Mouse (Mus musculus) kidney, embryonic 15.5 days (tissue): ENCODE data around the gene Pld5. TPM values are rescaled to one million over a fixed set of nuclear protein-coding genes. Genes with fewer than 3 reads are reported as not detected.
A peak's percentile ranks its signal among the peaks of the same experiment; 100 is the strongest.

ENCODE experiments used
- ATAC-seq: fragments of 200-750 bp; cut with Nextera tagmentation; replicated peaks from 2 replicates; pipeline ENCODE4 v1.8.0; 2017; ENCODE audit warnings: moderate TSS enrichment; ENCODE audit not compliant: low FRiP score
- H3K27ac ChIP-seq: fragments of 300-500 bp; sonication (generic); 2 replicates; pipeline ENCODE4 v1.5.1; 2015; ENCODE audit warnings: mild to moderate bottlenecking, inconsistent platforms
- H3K27me3 ChIP-seq: fragments of 300-500 bp; sonication (generic); 2 replicates; pipeline ENCODE4 v1.6.1; 2015; ENCODE audit warnings: inconsistent platforms
- H3K36me3 ChIP-seq: fragments of 300-500 bp; sonication (generic); 2 replicates; pipeline ENCODE4 v1.6.1; 2015; ENCODE audit warnings: inconsistent platforms
- H3K4me1 ChIP-seq: fragments of 300-500 bp; sonication (generic); 2 replicates; pipeline ENCODE4 v1.6.1; 2015; ENCODE audit warnings: inconsistent platforms
- H3K4me2 ChIP-seq: fragments of 300-500 bp; sonication (generic); 2 replicates; pipeline ENCODE4 v1.6.1; 2015; ENCODE audit warnings: moderate library complexity, mild to moderate bottlenecking, inconsistent platforms
- H3K4me3 ChIP-seq: fragments of 300-500 bp; sonication (generic); replicated peaks from 2 replicates; pipeline ENCODE4 v1.5.1; 2015; ENCODE audit warnings: mild to moderate bottlenecking, inconsistent platforms
- H3K9ac ChIP-seq: fragments of 300-500 bp; sonication (generic); 2 replicates; pipeline ENCODE4 v1.6.1; 2015; ENCODE audit warnings: mild to moderate bottlenecking, inconsistent platforms
- H3K9me3 ChIP-seq: fragments of 300-500 bp; sonication (generic); replicated peaks from 2 replicates; pipeline ENCODE4 v1.6.1; 2016; ENCODE audit warnings: inconsistent platforms
- WGBS: fragments of 180-500 bp; shearing (Covaris S2); methylation state at CpG from one replicate; pipeline ENCODE4 v1.1.7; 2015; ENCODE audit warnings: mixed read lengths; 5-methylcytosine and 5-hydroxymethylcytosine counted together
- polyA plus RNA-seq: library from polyadenylated mRNA; unstranded; fragments of >200 nt; fragmentation: Nextera tagmentation; extraction: Ambion mirVana; gene quantifications from 2 replicates; pipeline ENCODE4 v1.2.1, GENCODE M21; 2015

Gene Pld5
- polyA plus RNA-seq = 1.9 and 2.5 TPM in 2 replicates

DNA sequence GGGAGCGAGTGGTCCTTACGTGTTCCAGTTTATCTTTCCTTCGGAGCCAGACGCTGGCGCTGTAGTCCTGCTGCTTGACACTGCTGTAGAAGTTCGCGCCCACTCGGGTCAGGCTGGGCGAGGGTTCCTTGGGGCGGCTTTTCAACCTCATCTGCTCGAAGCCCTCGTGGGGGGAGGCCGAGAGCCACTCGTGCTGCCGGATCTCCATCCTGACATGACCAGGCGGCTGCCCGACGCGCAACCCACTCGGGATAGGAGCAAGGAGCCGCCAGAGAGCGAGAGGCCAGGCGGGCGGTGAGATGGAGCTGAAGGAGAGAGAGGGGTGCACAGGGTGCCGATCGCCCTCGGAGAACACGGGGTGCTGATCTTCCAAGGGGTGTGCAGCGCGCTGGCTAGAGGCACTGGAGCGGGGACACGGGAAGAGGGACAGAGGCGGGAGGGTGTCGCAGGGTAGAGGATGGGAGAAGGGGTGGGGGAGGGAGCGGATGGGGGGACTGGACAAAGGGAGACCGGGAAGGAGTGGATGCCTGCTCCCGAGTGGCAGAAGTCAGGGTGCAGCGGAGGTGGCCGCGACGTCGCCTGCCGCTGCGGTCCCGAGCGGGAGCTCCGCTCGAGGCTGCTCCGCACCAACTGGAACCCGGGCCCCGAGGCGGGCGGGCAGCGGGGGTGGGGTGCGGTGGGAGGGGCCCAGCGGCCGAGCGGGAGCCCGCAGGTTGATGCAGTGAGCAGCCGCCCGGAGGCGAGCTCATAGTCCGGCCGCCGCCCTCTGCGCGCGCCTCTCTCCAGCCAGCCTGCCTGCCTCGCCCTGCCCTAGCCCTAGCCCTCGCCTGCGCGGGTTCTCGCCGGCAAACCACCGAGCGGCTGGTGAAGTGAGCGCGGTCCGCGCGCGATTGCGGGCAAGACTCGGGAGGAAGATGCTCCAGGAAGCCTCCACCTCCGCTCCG, at the start of gene Pld5:
Gene Pld5, minus strand, starts transcription at position 646 of the 944 bp plus-strand sequence.
- H3K4me2 ChIP-seq = peak within 1 kb of the TSS; percentile 96
- peak within 1 kb of the TSS; percentile 60 for H3K4me3 ChIP-seq
- H3K27ac ChIP-seq = no peak within 1 kb of the TSS
- peaks cover 15% of the 10 kb centered on the region for H3K4me1 ChIP-seq
- peak within 1 kb of the TSS; percentile 44 for H3K9ac ChIP-seq
- ATAC-seq = peak; percentile 95
- no peaks in the 10 kb centered on the region for H3K36me3 ChIP-seq
- no peaks in the 10 kb centered on the region for H3K9me3 ChIP-seq
- under 1% methylated on average over 68 of the region's 86 CpGs for WGBS
- H3K27me3 ChIP-seq = peaks cover 35% of the 10 kb centered on the region

DNA sequence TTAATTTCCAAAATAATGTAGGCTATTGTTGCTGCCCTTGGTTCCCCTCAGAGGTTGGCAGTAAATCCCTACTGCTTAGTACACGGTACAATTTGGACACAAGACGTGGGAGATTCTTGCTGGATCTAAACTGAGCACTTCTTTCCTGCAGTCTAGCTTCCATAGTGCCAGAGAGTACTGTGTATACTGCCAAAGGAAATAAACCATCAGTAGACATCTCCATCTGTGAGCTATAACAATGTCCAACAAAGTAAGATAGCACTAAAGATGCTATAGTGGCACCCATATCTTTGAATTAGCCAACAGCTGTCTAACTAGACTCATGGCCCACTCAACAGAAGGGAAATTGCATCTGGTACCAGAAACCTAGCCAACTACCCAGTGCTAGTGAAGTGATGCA, 40.0 kb upstream of the Pld5 start:
- ATAC-seq = no peak
- Histone ChIP-seq H3K9me3 (no peaks in the 10 kb centered on the region), H3K27me3 (no peaks in the 10 kb centered on the region), H3K4me1 (0 out of 2 replicates have a peak, but pooled peaks cover 5% of the 10 kb centered on the region), H3K4me3 (no peak overlapping the region), H3K36me3 (no peaks in the 10 kb centered on the region), H3K27ac (no peak overlapping the region), H3K4me2 (no peak overlapping the region), H3K9ac (no peak overlapping the region)
- 63% methylated on average over 2 of the region's 2 CpGs for WGBS

DNA sequence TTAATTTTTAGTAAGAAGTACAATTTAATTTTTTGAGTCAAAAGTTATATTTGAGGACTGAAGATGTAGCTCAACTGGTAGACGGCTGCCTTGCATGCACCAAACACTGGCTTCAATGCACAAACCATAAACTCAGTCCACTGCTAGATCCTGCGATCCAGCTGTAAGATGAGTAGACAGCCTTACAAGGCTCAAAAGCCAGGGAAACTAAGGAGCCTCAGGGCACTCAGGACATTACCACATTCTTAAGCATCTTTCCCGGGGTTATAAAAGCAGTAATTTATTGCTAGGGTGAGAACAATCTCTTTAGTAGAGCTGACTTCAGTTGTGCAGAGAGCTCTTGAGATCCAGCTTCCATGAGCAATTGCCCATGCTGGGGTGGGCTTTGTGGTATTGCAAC, 35.1 kb upstream of the Pld5 start:
- ATAC-seq = peak; percentile 79
- H3K4me3 ChIP-seq = no peak overlapping the region
- H3K36me3 ChIP-seq = no peaks in the 10 kb centered on the region
- H3K27me3 ChIP-seq = no peaks in the 10 kb centered on the region
- H3K4me2 ChIP-seq = no peak overlapping the region
- H3K4me1 ChIP-seq = 0 out of 2 replicates have a peak, but pooled peaks cover 5% of the 10 kb centered on the region
- no peak overlapping the region for H3K9ac ChIP-seq
- no peaks in the 10 kb centered on the region for H3K9me3 ChIP-seq
- 16% methylated on average over 3 of the region's 3 CpGs for WGBS
- no peak overlapping the region for H3K27ac ChIP-seq

DNA sequence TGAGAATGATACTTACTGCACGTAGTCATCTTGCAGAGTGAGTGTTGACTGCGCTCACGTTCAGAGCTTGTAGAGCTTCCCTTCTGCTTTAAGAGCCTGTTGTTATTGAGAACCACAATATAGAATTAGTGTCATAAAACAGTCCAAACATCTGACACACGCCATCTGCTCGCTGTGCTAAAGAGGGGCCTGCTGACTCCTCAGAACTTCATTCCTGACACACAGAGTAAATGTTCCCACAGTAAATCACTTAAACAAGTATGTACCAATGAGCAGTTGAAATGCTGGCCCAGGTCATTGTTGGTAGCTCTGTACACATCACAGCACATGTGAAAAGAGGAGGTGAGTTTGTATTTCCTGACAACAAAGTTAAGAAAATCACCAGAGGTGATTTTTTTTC, 14.3 kb upstream of the Pld5 start:
- peak; percentile 87 for ATAC-seq
- H3K27me3 ChIP-seq = no peaks in the 10 kb centered on the region
- H3K27ac ChIP-seq = no peak overlapping the region
- no peaks in the 10 kb centered on the region for H3K9me3 ChIP-seq
- no peaks in the 10 kb centered on the region for H3K36me3 ChIP-seq
- no peak overlapping the region for H3K9ac ChIP-seq
- 24% methylated on average over 5 of the region's 5 CpGs for WGBS
- no peak overlapping the region for H3K4me2 ChIP-seq
- no peaks in the 10 kb centered on the region for H3K4me1 ChIP-seq
- no peak overlapping the region for H3K4me3 ChIP-seq

DNA sequence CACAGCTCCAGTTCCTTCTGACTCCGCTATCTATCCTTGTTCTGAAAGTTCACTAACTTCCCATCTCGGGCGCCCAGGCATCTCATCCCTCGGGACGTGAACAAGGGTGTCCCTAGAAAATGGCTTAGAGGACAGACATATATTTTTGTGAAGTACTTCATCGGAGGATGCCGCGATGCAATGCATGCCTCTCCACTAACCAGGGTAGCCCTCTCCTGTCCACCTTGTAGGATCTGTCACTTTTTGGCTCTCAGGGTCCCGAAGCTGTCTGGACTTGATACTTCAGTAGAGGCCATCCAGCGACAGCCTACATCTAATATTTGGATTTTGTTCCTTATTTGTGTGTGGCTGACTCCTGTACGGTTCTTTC, 484 bp upstream of the Pld5 start:
- peak; percentile 5; the same call in 1 of the 2 replicates for ATAC-seq
- Histone ChIP-seq H3K4me1 (peaks cover 15% of the 10 kb centered on the region), H3K4me2 (peak overlapping the region; percentile 96), H3K27me3 (peaks cover 35% of the 10 kb centered on the region), H3K4me3 (peak overlapping the region; percentile 60), H3K36me3 (no peaks in the 10 kb centered on the region), H3K9me3 (no peaks in the 10 kb centered on the region), H3K27ac (no peak overlapping the region), H3K9ac (0 out of 2 replicates have a peak overlapping the region, but pooled peaks have one; percentile 44)
- WGBS = 13% methylated on average over 11 of the region's 11 CpGs

DNA sequence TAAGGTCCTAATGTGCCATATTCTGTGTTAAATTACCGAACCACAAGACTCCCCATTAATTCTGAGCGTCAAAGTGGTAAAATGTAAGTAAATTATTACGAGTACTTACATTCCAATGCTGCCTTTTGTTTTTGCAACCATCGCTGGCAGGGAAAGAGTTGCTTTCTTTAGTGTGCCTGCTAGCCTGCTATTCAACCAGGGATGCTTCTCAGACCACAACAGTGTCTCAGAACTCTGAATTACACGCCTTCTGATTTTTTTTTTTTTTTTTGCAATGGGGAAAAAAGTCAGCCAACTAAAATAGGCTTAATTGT, 26.4 kb downstream of the Pld5 start:
- Histone ChIP-seq H3K9me3 (no peaks in the 10 kb centered on the region), H3K27ac (no peak overlapping the region), H3K9ac (no peak overlapping the region), H3K4me3 (no peak overlapping the region), H3K36me3 (no peaks in the 10 kb centered on the region), H3K4me2 (no peak overlapping the region), H3K27me3 (no peaks in the 10 kb centered on the region), H3K4me1 (no peaks in the 10 kb centered on the region)
- 60% methylated on average over 5 of the region's 5 CpGs for WGBS
- ATAC-seq = no peak

DNA sequence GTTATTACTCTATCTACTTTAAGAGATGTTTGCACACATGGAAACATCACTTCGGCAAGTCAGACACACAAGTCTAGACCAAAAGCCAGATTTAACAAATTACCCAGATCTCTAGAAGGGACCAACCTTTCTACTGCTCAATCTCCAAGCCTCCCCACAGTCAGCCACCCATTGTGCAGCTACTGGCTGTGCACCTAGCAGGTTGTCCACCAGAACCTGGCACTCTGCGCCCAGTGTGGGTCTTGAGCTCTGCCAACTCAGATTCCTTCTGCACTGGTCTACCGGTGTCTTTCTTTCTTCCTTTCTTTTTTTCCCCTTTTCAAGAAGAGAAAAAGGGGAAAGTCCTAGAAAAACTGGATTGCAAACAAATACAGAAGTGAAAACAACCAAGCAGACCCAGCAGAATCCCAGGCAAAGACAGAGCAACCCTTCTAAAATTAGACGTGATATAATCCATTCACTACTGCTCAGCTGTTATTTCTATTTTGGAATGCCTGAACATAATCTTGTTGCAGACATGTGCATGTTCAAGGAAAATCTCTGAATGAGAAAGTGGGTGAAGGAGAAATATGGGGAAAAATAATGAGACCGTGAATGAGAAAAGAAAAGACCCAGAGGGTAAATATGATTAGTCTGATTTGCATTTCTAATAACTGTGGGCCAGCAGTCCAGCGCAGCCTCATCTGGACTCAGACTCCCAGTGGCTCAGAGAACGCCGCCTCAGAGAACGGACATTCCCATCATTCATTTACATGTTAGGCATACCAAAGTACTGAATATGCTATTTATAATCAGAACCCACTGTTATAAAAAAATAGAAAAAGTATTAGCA, 27.0 kb downstream of the Pld5 start:
- Histone ChIP-seq H3K27ac (no peak overlapping the region), H3K9me3 (no peaks in the 10 kb centered on the region), H3K27me3 (no peaks in the 10 kb centered on the region), H3K36me3 (no peaks in the 10 kb centered on the region), H3K4me3 (no peak overlapping the region), H3K4me2 (no peak overlapping the region), H3K4me1 (no peaks in the 10 kb centered on the region), H3K9ac (no peak overlapping the region)
- ATAC-seq = no peak
- WGBS = 74% methylated on average over 9 of the region's 9 CpGs

DNA sequence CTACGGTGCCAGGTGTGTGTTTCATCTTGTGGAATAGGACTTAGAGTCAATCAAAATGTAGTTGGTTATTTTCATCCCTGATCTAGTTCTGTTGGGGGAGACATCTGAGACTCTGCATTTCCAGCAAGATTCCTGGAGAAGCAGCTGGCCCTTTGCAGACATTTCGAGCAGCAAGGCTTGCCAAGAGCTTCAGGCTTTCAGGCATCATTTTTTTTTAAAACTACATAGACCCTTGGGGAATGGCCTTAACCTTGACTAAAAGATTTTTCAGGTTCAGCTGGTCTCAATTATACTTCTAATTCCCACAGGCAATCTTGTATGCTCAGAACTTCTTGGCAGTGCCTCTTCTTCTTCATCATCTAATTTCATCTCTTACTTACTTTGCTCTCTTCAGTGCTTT, 35.9 kb downstream of the Pld5 start:
- H3K9ac ChIP-seq = no peak overlapping the region
- H3K4me3 ChIP-seq = no peak overlapping the region
- WGBS = 68% methylated on average over 2 of the region's 2 CpGs
- no peaks in the 10 kb centered on the region for H3K9me3 ChIP-seq
- H3K36me3 ChIP-seq = no peaks in the 10 kb centered on the region
- no peak for ATAC-seq
- H3K27me3 ChIP-seq = no peaks in the 10 kb centered on the region
- H3K4me2 ChIP-seq = no peak overlapping the region
- H3K4me1 ChIP-seq = no peaks in the 10 kb centered on the region
- no peak overlapping the region for H3K27ac ChIP-seq

DNA sequence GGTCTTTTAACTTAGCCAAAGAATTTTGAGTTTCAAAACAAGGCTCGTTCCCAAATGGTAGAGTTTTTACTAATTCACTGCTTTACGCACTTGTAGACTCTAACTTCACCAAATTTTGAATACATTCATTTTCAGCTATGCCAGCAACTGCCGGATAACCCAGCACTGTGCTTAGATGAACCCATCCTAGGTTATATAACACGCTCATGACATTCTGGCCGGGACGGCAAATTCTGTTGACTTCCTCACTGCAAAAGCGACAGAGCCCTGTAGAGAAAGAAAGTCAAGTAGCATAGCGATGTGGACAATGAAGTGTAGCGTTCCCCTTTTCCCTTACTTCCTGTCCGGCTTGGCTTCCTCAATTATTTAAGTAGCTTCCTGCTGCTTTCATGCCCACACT, 51.3 kb downstream of the Pld5 start:
- Histone ChIP-seq H3K9me3 (no peaks in the 10 kb centered on the region), H3K36me3 (no peaks in the 10 kb centered on the region), H3K27ac (no peak overlapping the region), H3K9ac (no peak overlapping the region), H3K27me3 (no peaks in the 10 kb centered on the region), H3K4me1 (0 out of 2 replicates have a peak, but pooled peaks cover 2% of the 10 kb centered on the region), H3K4me2 (no peak overlapping the region), H3K4me3 (no peak overlapping the region)
- WGBS = 80% methylated on average over 10 of the region's 10 CpGs
- ATAC-seq = no peak

DNA sequence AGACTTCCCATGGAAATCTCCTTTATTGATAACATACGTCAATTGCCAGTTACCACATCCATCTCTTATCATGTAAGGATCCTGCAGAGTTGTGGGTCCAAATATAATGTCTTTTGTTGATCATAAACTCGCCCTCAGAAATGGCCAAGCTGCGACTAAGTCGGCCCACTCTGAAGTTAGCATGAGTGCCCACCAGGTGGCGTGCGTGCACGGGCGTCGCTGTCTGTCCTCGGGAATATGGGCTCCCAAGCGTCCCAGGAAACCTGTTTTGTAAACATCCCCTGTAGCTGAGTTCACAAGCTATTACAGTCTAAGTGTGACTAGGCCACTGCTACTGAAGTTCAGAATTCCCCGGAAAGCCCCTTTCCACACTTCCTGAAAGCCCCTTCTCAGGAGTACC, 51.9 kb downstream of the Pld5 start:
- ATAC-seq = peak; percentile 73; the same call in 1 of the 2 replicates
- WGBS = 7% methylated on average over 12 of the region's 12 CpGs
- no peak overlapping the region for H3K4me3 ChIP-seq
- peak overlapping the region; percentile 42; the same call in 1 of the 2 replicates for H3K4me2 ChIP-seq
- 0 out of 2 replicates have a peak, but pooled peaks cover 2% of the 10 kb centered on the region for H3K4me1 ChIP-seq
- H3K36me3 ChIP-seq = no peaks in the 10 kb centered on the region
- H3K9me3 ChIP-seq = no peaks in the 10 kb centered on the region
- no peak overlapping the region for H3K27ac ChIP-seq
- no peaks in the 10 kb centered on the region for H3K27me3 ChIP-seq
- no peak overlapping the region for H3K9ac ChIP-seq

DNA sequence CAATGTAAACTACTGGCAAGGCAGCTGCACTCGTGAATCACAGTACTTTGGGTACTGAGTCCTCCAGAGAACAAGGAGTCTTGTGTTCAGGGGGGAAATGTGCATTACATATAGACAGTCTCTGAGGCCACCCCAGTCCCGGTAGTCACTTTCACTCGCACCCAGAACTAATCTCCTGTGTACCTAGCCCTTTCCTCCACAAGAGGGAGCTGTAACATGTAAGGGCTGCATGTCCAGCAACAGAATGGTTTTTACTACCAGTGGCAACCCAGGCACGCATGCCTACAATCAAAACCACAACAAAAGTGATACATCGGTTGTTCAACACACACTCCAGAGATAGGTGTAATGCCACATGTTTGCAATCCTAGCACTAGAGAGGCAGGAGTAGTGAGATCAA, 56.9 kb downstream of the Pld5 start:
- peaks cover 8% of the 10 kb centered on the region for H3K4me1 ChIP-seq
- no peak for ATAC-seq
- no peak overlapping the region for H3K27ac ChIP-seq
- H3K27me3 ChIP-seq = 0 out of 2 replicates have a peak, but pooled peaks cover 4% of the 10 kb centered on the region
- 88% methylated on average over 5 of the region's 5 CpGs for WGBS
- no peak overlapping the region for H3K4me2 ChIP-seq
- H3K9ac ChIP-seq = no peak overlapping the region
- H3K36me3 ChIP-seq = no peaks in the 10 kb centered on the region
- H3K4me3 ChIP-seq = no peak overlapping the region
- H3K9me3 ChIP-seq = no peaks in the 10 kb centered on the region

DNA sequence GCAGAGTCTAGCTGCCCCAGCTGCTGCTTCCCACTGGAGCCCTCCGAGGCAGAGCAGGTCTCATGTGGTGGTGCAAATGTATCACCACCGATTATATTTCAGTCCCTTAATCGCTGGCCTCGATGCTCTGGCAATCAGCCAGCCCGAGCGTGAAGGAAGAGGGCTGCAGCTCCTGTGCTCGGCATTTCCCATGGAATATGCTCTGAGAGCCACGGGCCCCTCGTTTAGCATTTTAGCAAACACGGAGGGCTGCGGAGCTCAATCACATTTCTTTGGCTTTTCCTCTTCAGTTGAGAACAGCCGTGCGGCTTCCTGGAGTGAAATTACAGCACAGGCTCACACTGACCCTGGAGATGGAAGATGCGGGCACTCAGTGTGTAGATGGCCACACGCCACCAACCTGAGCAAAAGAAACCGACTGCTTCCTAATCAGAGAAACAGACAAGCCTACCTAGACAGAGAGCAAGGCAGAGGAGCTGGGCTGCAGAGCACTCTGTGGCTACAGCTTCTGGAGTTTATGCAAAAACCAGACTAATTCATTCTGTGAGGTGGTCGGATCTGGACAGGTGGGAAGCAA, 61.4 kb downstream of the Pld5 start:
- H3K9ac ChIP-seq = no peak overlapping the region
- H3K4me2 ChIP-seq = peak overlapping the region; percentile 55
- H3K36me3 ChIP-seq = no peaks in the 10 kb centered on the region
- WGBS = 22% methylated on average over 17 of the region's 17 CpGs
- peaks cover 13% of the 10 kb centered on the region for H3K4me1 ChIP-seq
- no peak overlapping the region for H3K27ac ChIP-seq
- ATAC-seq = peak; percentile 83
- H3K4me3 ChIP-seq = peak overlapping the region; percentile 22
- H3K27me3 ChIP-seq = 0 out of 2 replicates have a peak, but pooled peaks cover 4% of the 10 kb centered on the region
- H3K9me3 ChIP-seq = no peaks in the 10 kb centered on the region
